Mouse (Mus musculus) lung, postnatal 0 days (tissue): Measurements from ENCODE around the gene Ap3d1. TPM values are rescaled to one million over a fixed set of nuclear protein-coding genes. Genes with fewer than 3 reads are reported as not detected.

Experiments used
- ATAC-seq: fragments of 200-750 bp; cut with Nextera tagmentation; 2 replicates; pipeline ENCODE4 v1.8.0; 2017; ENCODE audit warnings: moderate library complexity
- DNase-seq: peaks from one replicate; pipeline ENCODE4 v3.0.0-alpha.2; 2016; ENCODE audit warnings: low spot score
- H3K27ac ChIP-seq: fragments of 300-500 bp; sonication (generic); 2 replicates; pipeline ENCODE4 v1.5.1; 2014; ENCODE audit warnings: antibody characterized with exemption, mild to moderate bottlenecking, low read length, mixed read lengths
- H3K27me3 ChIP-seq: fragments of 300-500 bp; sonication (generic); replicated peaks from 2 replicates; pipeline ENCODE4 v1.6.1; 2014; ENCODE audit warnings: low read length, mixed read lengths; ENCODE audit not compliant: insufficient read depth
- H3K36me3 ChIP-seq: fragments of 300-500 bp; sonication (generic); 2 replicates; pipeline ENCODE4 v1.6.1; 2014; ENCODE audit warnings: low read length, mixed read lengths; ENCODE audit not compliant: insufficient read depth
- H3K4me1 ChIP-seq: fragments of 300-500 bp; sonication (generic); 2 replicates; pipeline ENCODE4 v1.6.1; 2014; ENCODE audit warnings: antibody characterized with exemption, low read depth, low read length, mixed read lengths; ENCODE audit not compliant: insufficient read depth
- H3K4me2 ChIP-seq: fragments of 300-500 bp; sonication (generic); replicated peaks from 2 replicates; pipeline ENCODE4 v1.6.1; 2014; ENCODE audit warnings: low read depth, mild to moderate bottlenecking, low read length, moderate library complexity, mixed read lengths
- H3K4me3 ChIP-seq: fragments of 300-500 bp; sonication (generic); 2 replicates; pipeline ENCODE4 v1.5.1; 2014; ENCODE audit warnings: low read depth, low read length
- H3K9ac ChIP-seq: fragments of 300-500 bp; sonication (generic); replicated peaks from 2 replicates; pipeline ENCODE4 v1.6.1; 2014; ENCODE audit warnings: low read depth, mild to moderate bottlenecking
- H3K9me3 ChIP-seq: fragments of 300-500 bp; sonication (generic); 2 replicates; pipeline ENCODE4 v1.6.1; 2016; ENCODE audit warnings: low read length, mixed read lengths
- CTCF ChIP-seq: IDR thresholded peaks from 2 replicates; pipeline ENCODE4 v1.5.1; 2016; ENCODE audit warnings: antibody characterized with exemption, mild to moderate bottlenecking
- EP300 ChIP-seq: IDR thresholded peaks from 2 replicates; pipeline ENCODE4 v1.6.1; 2016; ENCODE audit warnings: antibody characterized with exemption, mild to moderate bottlenecking, control low read depth
- WGBS: fragments of 180-500 bp; shearing (Covaris S2); extraction: QIAGEN DNeasy Blood & Tissue Kit; methylation state at CpG from one replicate; pipeline ENCODE4 v1.1.7; 2014; 5-methylcytosine and 5-hydroxymethylcytosine counted together
- polyA plus RNA-seq: library from polyadenylated mRNA; unstranded; fragments of >200 nt; fragmentation: Nextera tagmentation; extraction: Ambion mirVana; gene quantifications from 2 replicates; pipeline ENCODE4 v1.2.1, GENCODE M21; 2015

The Ap3d1 gene
- 49.3 and 58.2 TPM in 2 replicates for polyA plus RNA-seq

GRCm38 (mm10) chr10:80742180-80742978 lies at the start of gene Ap3d1:
Gene Ap3d1 (minus strand): TSS chr10:80742264.
- Histone ChIP-seq H3K36me3 (no peaks in the 10 kb centered on the region), H3K9ac (peak within 1 kb of the TSS; percentile 96), H3K4me3 (peak within 1 kb of the TSS; percentile 99), H3K4me1 (peaks cover 23% of the 10 kb centered on the region), H3K27me3 (no peaks in the 10 kb centered on the region), H3K4me2 (peak within 1 kb of the TSS; percentile 82), H3K9me3 (no peaks in the 10 kb centered on the region), H3K27ac (peak within 1 kb of the TSS; percentile 76)
- 0 out of 2 replicates have a peak, but pooled peaks have one; percentile 14 for TF ChIP-seq CTCF
- no peak for TF ChIP-seq EP300
- DNase-seq (peak; percentile 100), ATAC-seq (peak; percentile 100)
- WGBS = 1% methylated on average over 23 of the region's 25 CpGs

- H3K27ac ChIP-seq = no peak overlapping the region
- H3K9me3 ChIP-seq = no peaks in the 10 kb centered on the region
- no peak overlapping the region for H3K4me3 ChIP-seq
- WGBS = 77% methylated on average over 33 of the region's 33 CpGs
- ATAC-seq = no peak
- no peak for TF ChIP-seq CTCF
- no peak for TF ChIP-seq EP300
- no peak for DNase-seq
- no peaks in the 10 kb centered on the region for H3K27me3 ChIP-seq
- peaks cover 3% of the 10 kb centered on the region; the same call in 1 of the 2 replicates for H3K4me1 ChIP-seq
- H3K4me2 ChIP-seq = no peak overlapping the region
- peaks cover 44% of the 10 kb centered on the region for H3K36me3 ChIP-seq
- H3K9ac ChIP-seq = no peak overlapping the region
Observed at GRCm38 (mm10) chr10:80791476-80792174, 49.6 kb upstream of the Ap3d1 start.

- DNase-seq (no peak), ATAC-seq (no peak)
- Histone ChIP-seq H3K4me3 (no peak overlapping the region), H3K27ac (no peak overlapping the region), H3K36me3 (peaks cover 51% of the 10 kb centered on the region), H3K4me2 (no peak overlapping the region), H3K4me1 (no peaks in the 10 kb centered on the region), H3K9me3 (no peaks in the 10 kb centered on the region), H3K9ac (no peak overlapping the region), H3K27me3 (no peaks in the 10 kb centered on the region)
- 84% methylated on average over 19 of the region's 19 CpGs for WGBS
- no peak for TF ChIP-seq CTCF
- TF ChIP-seq EP300 = no peak
Observed at GRCm38 (mm10) chr10:80790761-80791404, 48.8 kb upstream of the Ap3d1 start.

- peaks cover 74% of the 10 kb centered on the region for H3K36me3 ChIP-seq
- H3K9ac ChIP-seq = no peak overlapping the region
- DNase-seq (no peak), ATAC-seq (no peak)
- H3K9me3 ChIP-seq = no peaks in the 10 kb centered on the region
- WGBS = 72% methylated on average over 2 of the region's 2 CpGs
- no peaks in the 10 kb centered on the region for H3K4me1 ChIP-seq
- no peak for TF ChIP-seq EP300
- TF ChIP-seq CTCF = no peak
- H3K27ac ChIP-seq = no peak overlapping the region
- no peaks in the 10 kb centered on the region for H3K27me3 ChIP-seq
- H3K4me2 ChIP-seq = no peak overlapping the region
- no peak overlapping the region for H3K4me3 ChIP-seq
Observed at GRCm38 (mm10) chr10:80787517-80787916, 45.5 kb upstream of the Ap3d1 start.

GRCm38 (mm10) chr10:80785963-80786362 lies 43.9 kb upstream of the Ap3d1 start:
- Histone ChIP-seq H3K9me3 (no peaks in the 10 kb centered on the region), H3K36me3 (peaks cover 82% of the 10 kb centered on the region), H3K4me3 (no peak overlapping the region), H3K27me3 (no peaks in the 10 kb centered on the region), H3K4me2 (no peak overlapping the region), H3K27ac (no peak overlapping the region), H3K9ac (no peak overlapping the region), H3K4me1 (no peaks in the 10 kb centered on the region)
- no peak for DNase-seq
- WGBS = 91% methylated on average over 11 of the region's 11 CpGs
- ATAC-seq = no peak
- TF ChIP-seq EP300 (no peak), CTCF (no peak)

GRCm38 (mm10) chr10:80784871-80785270 lies 42.8 kb upstream of the Ap3d1 start:
- Histone ChIP-seq H3K9ac (no peak overlapping the region), H3K9me3 (no peaks in the 10 kb centered on the region), H3K4me1 (no peaks in the 10 kb centered on the region), H3K27me3 (no peaks in the 10 kb centered on the region), H3K4me2 (no peak overlapping the region), H3K4me3 (no peak overlapping the region), H3K27ac (no peak overlapping the region), H3K36me3 (peaks cover 76% of the 10 kb centered on the region)
- DNase-seq = no peak
- no peak for ATAC-seq
- TF ChIP-seq CTCF = no peak
- no peak for TF ChIP-seq EP300
- 91% methylated on average over 12 of the region's 12 CpGs for WGBS
